Mouse (Mus musculus): ENCODE measurements around the gene Tbpl1.

Gene Tbpl1

DNA sequence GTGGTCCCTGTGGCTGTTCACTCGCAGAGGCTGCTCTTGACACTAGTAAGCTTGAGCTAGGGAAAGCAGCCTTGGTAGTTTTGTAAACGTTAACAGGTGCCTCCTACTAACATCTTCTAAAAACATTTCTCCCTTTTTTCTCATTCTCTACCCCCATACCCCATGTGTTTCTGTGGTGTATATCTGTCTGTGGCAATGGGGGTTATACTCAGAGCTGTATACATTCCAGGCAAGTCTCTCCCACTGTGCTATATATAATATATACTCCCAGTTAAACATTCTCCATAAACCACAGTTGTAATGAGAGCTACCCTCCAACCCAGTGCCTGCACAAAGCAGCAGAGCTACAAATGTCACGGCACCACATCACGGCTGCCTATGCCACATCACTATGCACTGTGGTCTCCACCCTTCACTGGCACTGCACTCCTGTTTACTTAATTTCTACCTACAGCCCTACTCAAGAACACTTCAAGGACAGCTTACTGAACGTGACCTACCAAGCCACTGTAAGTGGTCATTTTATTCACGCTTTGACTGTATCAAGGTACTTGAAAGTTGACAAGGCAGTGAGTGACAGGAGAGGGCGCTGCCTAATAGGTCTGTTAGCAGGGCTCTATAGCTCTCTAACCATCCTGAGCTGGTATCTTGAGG lies 23.4 kb downstream of the Tbpl1 start:
- no peak for DNase-seq

DNA sequence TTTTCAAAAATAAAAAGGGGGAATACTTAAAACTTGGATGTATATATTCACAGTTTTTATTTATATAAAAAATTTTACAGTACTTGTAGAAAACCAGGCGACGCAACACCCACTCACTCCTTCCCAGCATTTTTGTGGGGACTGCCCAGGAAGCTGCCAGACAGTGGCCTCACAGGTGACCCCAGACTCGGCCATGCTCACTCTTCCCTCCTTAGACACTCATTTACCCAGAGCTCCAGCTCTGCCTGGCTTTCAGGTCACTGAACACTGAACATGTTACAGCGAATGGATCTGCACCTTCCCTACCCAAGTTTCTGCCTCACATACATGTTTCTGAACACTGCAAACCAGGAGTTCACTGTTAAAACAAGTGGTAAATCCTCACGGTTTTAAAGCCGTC lies 27.9 kb downstream of the Tbpl1 start:
- DNase-seq, result no peak

DNA sequence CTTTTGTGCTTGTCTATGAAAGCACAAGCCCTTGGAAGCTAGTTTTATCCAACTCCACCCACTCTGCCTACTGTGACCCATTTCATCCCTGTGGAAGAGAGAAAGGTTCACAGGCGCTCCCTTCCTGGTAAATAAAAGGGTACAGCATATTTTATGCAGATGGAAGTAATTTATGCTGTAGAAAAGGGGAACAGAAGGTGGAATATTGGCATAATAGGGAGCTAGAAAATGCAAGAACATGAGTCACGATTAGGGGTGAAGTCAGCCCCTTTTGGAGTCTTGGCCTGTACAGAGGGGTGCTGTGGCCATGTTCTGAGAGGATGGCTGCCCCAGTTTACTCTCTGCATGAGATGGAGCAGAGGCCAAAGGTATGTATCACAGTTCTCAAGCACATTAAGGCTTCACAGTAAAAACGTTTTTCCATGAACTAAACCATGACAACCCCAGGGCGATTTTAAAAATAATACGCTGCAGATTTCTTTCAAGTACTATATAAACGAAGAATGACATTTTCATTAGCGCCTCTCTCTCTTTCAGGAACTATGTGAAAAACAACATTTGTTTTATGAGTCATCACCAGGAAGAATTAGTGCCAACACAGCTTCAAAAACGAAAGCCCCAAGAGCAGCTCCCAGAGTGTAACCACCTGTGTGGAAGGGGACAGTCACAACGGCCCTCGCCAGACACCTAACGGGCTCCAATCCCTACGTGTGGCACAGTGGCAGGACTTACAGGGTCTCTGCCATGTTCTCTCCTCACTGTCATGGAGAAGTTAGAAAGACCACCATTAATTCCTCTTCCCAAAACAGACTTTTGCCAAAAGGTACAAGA lies 30.0 kb downstream of the Tbpl1 start:
- no peak for DNase-seq

DNA sequence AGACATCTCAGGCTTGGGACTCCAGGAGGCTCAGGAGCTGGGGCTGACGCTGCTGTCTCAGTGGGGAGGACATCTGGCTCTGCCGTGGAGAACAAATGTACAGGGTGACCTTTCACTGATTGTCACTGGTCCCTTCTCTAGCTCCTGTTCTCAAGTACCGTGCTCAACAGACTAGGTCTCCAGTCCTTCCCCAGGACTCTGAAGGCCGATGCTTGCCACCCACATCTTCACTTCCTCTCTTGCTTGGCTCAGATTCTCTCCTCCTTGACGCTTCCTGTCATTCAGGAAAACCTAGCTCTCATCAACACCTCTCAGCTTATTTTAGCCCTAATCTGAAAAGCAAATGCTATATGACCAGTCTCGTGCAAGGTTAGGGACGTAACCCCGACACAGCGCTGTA lies 31.0 kb downstream of the Tbpl1 start:
- no peak for DNase-seq

GRCm38 (mm10) chr10:22699487-22700335 lies 32.0 kb downstream of the Tbpl1 start:
- no peak for DNase-seq

GRCm38 (mm10) chr10:22698158-22698953 lies 33.4 kb downstream of the Tbpl1 start:
- DNase-seq, result no peak

GRCm38 (mm10) chr10:22696864-22697263 lies 34.9 kb downstream of the Tbpl1 start:
- no peak for DNase-seq

DNA sequence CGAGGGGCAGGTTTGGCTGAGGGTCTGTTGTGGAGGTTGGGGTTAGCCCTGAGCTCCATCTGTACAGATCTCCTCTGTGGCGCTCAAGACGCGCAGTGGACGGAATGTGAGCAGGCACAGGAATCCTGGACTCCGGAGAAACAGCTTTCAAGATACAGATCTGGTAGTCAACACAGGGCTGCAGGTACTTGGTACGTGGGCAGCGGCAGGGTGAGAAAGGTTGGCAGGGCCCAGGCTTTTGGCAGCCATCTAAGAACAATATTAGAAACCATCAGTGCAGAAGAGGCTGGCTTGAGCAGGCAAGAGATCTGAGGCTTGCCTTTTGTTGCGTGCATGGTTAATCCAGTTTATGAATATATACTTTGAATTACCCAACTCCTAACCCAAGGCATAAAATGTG lies 35.5 kb downstream of the Tbpl1 start:
- DNase-seq, result no peak

- DNase-seq, result no peak
Measured at GRCm38 (mm10) chr10:22675848-22676630, 55.7 kb downstream of the Tbpl1 start.

- no peak for DNase-seq
Measured at GRCm38 (mm10) chr10:22674176-22674575, 57.6 kb downstream of the Tbpl1 start.

DNA sequence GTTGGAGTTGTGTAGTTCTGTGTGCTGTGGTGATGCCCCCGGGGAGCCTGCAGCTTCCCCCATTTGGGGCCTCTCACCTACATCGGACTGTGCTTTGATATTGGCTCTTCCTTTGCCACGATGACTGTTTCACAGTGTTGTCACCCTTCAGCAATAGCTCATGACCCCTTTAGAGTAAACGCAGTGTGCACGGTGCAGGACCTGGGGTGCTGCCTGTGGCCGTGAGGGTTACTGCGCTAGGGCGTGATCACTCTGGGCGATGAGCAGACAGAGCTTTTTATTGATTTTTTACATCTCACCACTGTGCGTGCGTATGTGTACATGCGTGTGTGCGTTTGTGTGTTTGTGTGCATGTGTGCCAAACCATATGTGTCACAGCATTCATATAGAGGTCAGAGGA lies 63.2 kb downstream of the Tbpl1 start:
- no peak for DNase-seq

DNA sequence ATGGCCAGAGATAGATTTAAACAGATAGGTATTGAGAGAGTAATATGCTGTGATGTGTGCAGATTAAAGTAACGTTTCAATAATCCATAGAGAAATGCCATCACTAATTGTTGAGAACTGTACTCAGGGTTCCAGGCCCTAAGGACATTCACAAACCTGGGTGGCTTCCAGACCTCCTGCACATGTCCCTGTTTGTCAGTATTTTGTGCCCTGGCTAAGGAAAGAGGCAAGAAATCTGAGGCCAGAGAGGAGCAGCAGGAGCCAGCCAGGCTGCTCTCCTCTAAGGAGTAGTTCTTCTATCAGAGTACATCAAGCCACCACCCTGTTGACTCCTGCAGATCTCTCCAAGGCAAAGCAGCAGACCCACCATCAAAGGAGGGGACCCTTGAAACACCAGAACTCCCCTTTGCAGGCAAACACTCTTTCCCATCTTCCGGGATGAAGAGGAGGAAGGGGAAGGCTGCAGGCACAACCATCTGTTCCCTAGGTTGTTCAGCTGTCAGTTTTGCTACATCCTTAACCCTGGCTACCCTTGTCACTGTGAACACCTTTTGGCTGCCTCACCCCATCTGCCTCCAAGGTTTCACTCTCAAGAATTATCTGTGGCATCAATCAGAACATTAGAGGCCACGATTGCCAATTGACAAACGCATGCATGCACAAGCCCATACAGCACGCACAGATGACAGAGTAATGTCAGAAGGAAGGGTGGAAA lies 71.3 kb downstream of the Tbpl1 start:
- DNase-seq, result no peak

DNA sequence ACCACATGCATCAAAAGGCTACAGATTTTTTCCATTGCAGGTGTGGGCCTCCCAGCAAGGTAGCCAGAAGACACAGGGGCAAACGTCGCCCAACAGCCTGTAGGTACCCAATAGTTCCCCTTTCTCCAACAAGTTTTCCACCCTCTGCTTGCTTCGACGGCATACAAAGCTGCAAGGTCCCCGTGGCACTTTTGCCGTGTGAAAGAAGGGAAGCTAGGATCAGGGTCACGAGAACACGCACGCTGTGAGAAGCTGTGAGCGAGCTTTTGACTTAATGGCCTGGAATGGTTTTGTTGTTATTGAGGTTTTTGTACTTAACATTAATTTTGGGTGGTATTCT lies 72.4 kb downstream of the Tbpl1 start:
- DNase-seq, result no peak

- peak; percentile 57 for DNase-seq
Measured at GRCm38 (mm10) chr10:22658534-22659385, 73.0 kb downstream of the Tbpl1 start.

Data from kidney, postnatal 10 days (tissue).